Mouse (Mus musculus) hindbrain, embryonic 11.5 days (tissue): ENCODE measurements around the gene Nphs1. TPM values are rescaled to one million over a fixed set of nuclear protein-coding genes. Genes with fewer than 3 reads are reported as not detected.

Source experiments
- ATAC-seq: fragments of 200-750 bp; cut with Nextera tagmentation; 2 replicates; pipeline ENCODE4 v1.8.0; 2017; ENCODE audit warnings: mild to moderate bottlenecking, moderate TSS enrichment, moderate library complexity; ENCODE audit not compliant: low FRiP score
- DNase-seq: peaks from one replicate; pipeline ENCODE4 v3.0.0-alpha.2; 2015; ENCODE audit warnings: low spot score
- H3K27ac ChIP-seq: fragments of 300-500 bp; sonication (generic); 2 replicates; pipeline ENCODE4 v1.5.1; 2014; ENCODE audit warnings: mild to moderate bottlenecking, low read depth, low read length
- H3K27me3 ChIP-seq: fragments of 300-500 bp; sonication (generic); 2 replicates; pipeline ENCODE4 v1.6.1; 2014; ENCODE audit warnings: mild to moderate bottlenecking, low read length, moderate library complexity, mixed read lengths; ENCODE audit not compliant: control insufficient read depth, insufficient read depth
- H3K36me3 ChIP-seq: fragments of 300-500 bp; sonication (generic); 2 replicates; pipeline ENCODE4 v1.6.1; 2014; ENCODE audit warnings: mild to moderate bottlenecking, low read length, moderate library complexity, mixed read lengths; ENCODE audit not compliant: control insufficient read depth, insufficient read depth
- H3K4me1 ChIP-seq: fragments of 300-500 bp; sonication (generic); replicated peaks from 2 replicates; pipeline ENCODE4 v1.6.1; 2014; ENCODE audit warnings: low read length, mixed read lengths; ENCODE audit not compliant: control insufficient read depth, insufficient read depth
- H3K4me2 ChIP-seq: fragments of 300-500 bp; sonication (generic); replicated peaks from 2 replicates; pipeline ENCODE4 v1.6.1; 2014; ENCODE audit warnings: mild to moderate bottlenecking, low read depth, low read length
- H3K4me3 ChIP-seq: fragments of 300-500 bp; sonication (generic); 2 replicates; pipeline ENCODE4 v1.5.1; 2014; ENCODE audit warnings: low read depth, low read length
- H3K9ac ChIP-seq: fragments of 300-500 bp; sonication (generic); 2 replicates; pipeline ENCODE4 v1.6.1; 2014; ENCODE audit warnings: low read depth, low read length
- H3K9me3 ChIP-seq: fragments of 300-500 bp; sonication (generic); 2 replicates; pipeline ENCODE4 v1.6.1; 2016; ENCODE audit warnings: low read length; ENCODE audit not compliant: control insufficient read depth
- WGBS: fragments of 180-500 bp; shearing (Covaris S2); extraction: QIAGEN DNeasy Blood & Tissue Kit; methylation state at CpG from one replicate; pipeline ENCODE4 v1.1.7; 2014; 5-methylcytosine and 5-hydroxymethylcytosine counted together
- polyA plus RNA-seq: library from polyadenylated mRNA; unstranded; fragments of >200 nt; fragmentation: Nextera tagmentation; extraction: Ambion mirVana; gene quantifications from 2 replicates; pipeline ENCODE4 v1.2.1, GENCODE M21; 2014

Gene Nphs1
- polyA plus RNA-seq, 1 experiment from 2014 or later: 4.5 TPM

- DNase-seq (peak; percentile 55), ATAC-seq (no peak)
- H3K4me1 ChIP-seq: 0 out of 2 replicates have a peak, but pooled peaks cover 2% of the 10 kb centered on the region
- no peak overlapping the region for H3K4me3 ChIP-seq
- WGBS: 4% methylated on average over 10 of the region's 10 CpGs
- H3K27ac ChIP-seq: no peak overlapping the region
- H3K4me2 ChIP-seq: no peak overlapping the region
- H3K9ac ChIP-seq: no peak overlapping the region
- peaks cover 2% of the 10 kb centered on the region; the same call in 1 of the 2 replicates for H3K27me3 ChIP-seq
- H3K36me3 ChIP-seq: no peaks in the 10 kb centered on the region
- no peaks in the 10 kb centered on the region for H3K9me3 ChIP-seq
These were observed 23.9 kb upstream of the Nphs1 start for GRCm38 (mm10) chr7:30434238-30434637.

GRCm38 (mm10) chr7:30434701-30435100 lies 23.4 kb upstream of the Nphs1 start:
- Histone ChIP-seq H3K4me3 (no peak overlapping the region), H3K9me3 (no peaks in the 10 kb centered on the region), H3K4me1 (0 out of 2 replicates have a peak, but pooled peaks cover 2% of the 10 kb centered on the region), H3K9ac (no peak overlapping the region), H3K36me3 (0 out of 2 replicates have a peak, but pooled peaks cover 3% of the 10 kb centered on the region), H3K27me3 (peaks cover 2% of the 10 kb centered on the region; the same call in 1 of the 2 replicates), H3K27ac (no peak overlapping the region), H3K4me2 (no peak overlapping the region)
- no peak for DNase-seq
- no peak for ATAC-seq
- WGBS: 74% methylated on average over 10 of the region's 10 CpGs

GRCm38 (mm10) chr7:30435156-30435555 lies 23.0 kb upstream of the Nphs1 start:
- 0 out of 2 replicates have a peak, but pooled peaks cover 6% of the 10 kb centered on the region for H3K36me3 ChIP-seq
- H3K27me3 ChIP-seq: peaks cover 2% of the 10 kb centered on the region; the same call in 1 of the 2 replicates

GRCm38 (mm10) chr7:30436879-30437278 lies 21.2 kb upstream of the Nphs1 start:
- Histone ChIP-seq H3K27ac (no peak overlapping the region), H3K4me2 (no peak overlapping the region), H3K9me3 (no peaks in the 10 kb centered on the region), H3K4me3 (no peak overlapping the region), H3K27me3 (peaks cover 2% of the 10 kb centered on the region; the same call in 1 of the 2 replicates), H3K4me1 (0 out of 2 replicates have a peak, but pooled peaks cover 2% of the 10 kb centered on the region), H3K9ac (no peak overlapping the region), H3K36me3 (0 out of 2 replicates have a peak, but pooled peaks cover 6% of the 10 kb centered on the region)
- ATAC-seq (no peak), DNase-seq (no peak)
- WGBS: 18% methylated on average over 10 of the region's 10 CpGs

More at GRCm38 (mm10) chr7:30435156-30435555, 23.0 kb upstream of the Nphs1 start:
- 47% methylated on average over 9 of the region's 9 CpGs for WGBS
- Histone ChIP-seq H3K9ac (no peak overlapping the region), H3K4me2 (no peak overlapping the region), H3K9me3 (no peaks in the 10 kb centered on the region), H3K27ac (no peak overlapping the region), H3K4me1 (0 out of 2 replicates have a peak, but pooled peaks cover 2% of the 10 kb centered on the region), H3K4me3 (no peak overlapping the region)
- DNase-seq: no peak
- no peak for ATAC-seq

GRCm38 (mm10) chr7:30439734-30440133 lies 18.4 kb upstream of the Nphs1 start:
- 0 out of 2 replicates have a peak, but pooled peaks cover 6% of the 10 kb centered on the region for H3K36me3 ChIP-seq
- no peaks in the 10 kb centered on the region for H3K9me3 ChIP-seq
- WGBS: 68% methylated on average over 13 of the region's 13 CpGs
- H3K4me3 ChIP-seq: no peak overlapping the region
- ATAC-seq (no peak), DNase-seq (no peak)
- H3K9ac ChIP-seq: no peak overlapping the region
- H3K27ac ChIP-seq: no peak overlapping the region
- peaks cover 5% of the 10 kb centered on the region for H3K4me1 ChIP-seq
- H3K27me3 ChIP-seq: peaks cover 2% of the 10 kb centered on the region; the same call in 1 of the 2 replicates
- no peak overlapping the region for H3K4me2 ChIP-seq

GRCm38 (mm10) chr7:30440697-30441096 lies 17.4 kb upstream of the Nphs1 start:
- Histone ChIP-seq H3K4me3 (no peak overlapping the region), H3K9ac (no peak overlapping the region), H3K27me3 (peaks cover 2% of the 10 kb centered on the region; the same call in 1 of the 2 replicates), H3K4me1 (peaks cover 5% of the 10 kb centered on the region), H3K9me3 (no peaks in the 10 kb centered on the region), H3K27ac (no peak overlapping the region), H3K4me2 (no peak overlapping the region), H3K36me3 (0 out of 2 replicates have a peak, but pooled peaks cover 6% of the 10 kb centered on the region)
- WGBS: 28% methylated on average over 4 of the region's 5 CpGs
- DNase-seq (peak; percentile 78), ATAC-seq (no peak)

GRCm38 (mm10) chr7:30443696-30444095 lies 14.4 kb upstream of the Nphs1 start:
- Histone ChIP-seq H3K9me3 (no peaks in the 10 kb centered on the region), H3K4me2 (peak overlapping the region; percentile 80), H3K4me1 (peaks cover 3% of the 10 kb centered on the region), H3K9ac (no peak overlapping the region), H3K4me3 (peak overlapping the region; percentile 66), H3K27ac (peak overlapping the region; percentile 96; the same call in 1 of the 2 replicates), H3K36me3 (0 out of 2 replicates have a peak, but pooled peaks cover 6% of the 10 kb centered on the region), H3K27me3 (no peaks in the 10 kb centered on the region; the same call in 1 of the 2 replicates)
- DNase-seq (no peak), ATAC-seq (no peak)
- 17% methylated on average over 9 of the region's 9 CpGs for WGBS

GRCm38 (mm10) chr7:30444154-30444970 lies 13.8 kb upstream of the Nphs1 start:
- peak overlapping the region; percentile 89 for H3K9ac ChIP-seq
- peak overlapping the region; percentile 96 for H3K27ac ChIP-seq
- ATAC-seq: peak; percentile 62
- H3K4me3 ChIP-seq: peak overlapping the region; percentile 66
- peaks cover 3% of the 10 kb centered on the region for H3K4me1 ChIP-seq
- H3K9me3 ChIP-seq: no peaks in the 10 kb centered on the region
- H3K27me3 ChIP-seq: no peaks in the 10 kb centered on the region; the same call in 1 of the 2 replicates
- H3K4me2 ChIP-seq: peak overlapping the region; percentile 80
- H3K36me3 ChIP-seq: 0 out of 2 replicates have a peak, but pooled peaks cover 6% of the 10 kb centered on the region
- WGBS: 1% methylated on average over 38 of the region's 38 CpGs
- DNase-seq: peak; percentile 84
